Comparison of ENCODE assay signal across 11 mouse cellular contexts in genomic region chr16:33903664-33904441, GRCm38 (mm10).
DNase-seq lines count a peak whose midpoint lies in the region; ATAC-seq and TF ChIP-seq lines count a peak whose summit lies in the region.
"Had no signal": no experiment of that assay in that cellular context is flagged by ENCODE, and none has a peak within 500 bp of the region (broad histone marks: within the 10 kb centered on the region; RNA-seq: fewer than 3 reads in every experiment).

No protein-coding gene starts in this region.

- no peak overlapping the region for H3K4me3 ChIP-seq in forebrain, postnatal 0 days (ENCODE audit: low read depth, low read length)
- H3K4me3 ChIP-seq in forebrain, embryonic 15.5 days: no peak overlapping the region
- no peak overlapping the region for H3K4me3 ChIP-seq in lung, embryonic 15.5 days
- no peak overlapping the region for H3K4me3 ChIP-seq in lung, postnatal 0 days (ENCODE audit: low read depth, low read length)
- no peak overlapping the region for H3K4me3 ChIP-seq in embryonic facial prominence, embryonic 12.5 days
- no peak overlapping the region for H3K4me3 ChIP-seq in neural tube, embryonic 12.5 days
- H3K4me3 ChIP-seq: left cerebral cortex, adult 2 months had no signal

- TF ChIP-seq EP300 in lung, postnatal 0 days (IDR thresholded peaks at IDR 0.05): no peak

- H3K9ac ChIP-seq in forebrain, postnatal 0 days: no peak overlapping the region
- H3K9ac ChIP-seq in forebrain, embryonic 15.5 days (replicated peaks): no peak overlapping the region
- H3K9ac ChIP-seq in lung, embryonic 15.5 days: no peak overlapping the region
- no peak overlapping the region for H3K9ac ChIP-seq in lung, postnatal 0 days (replicated peaks; ENCODE audit: low read depth)
- H3K9ac ChIP-seq in embryonic facial prominence, embryonic 12.5 days: no peak overlapping the region
- no peak overlapping the region for H3K9ac ChIP-seq in neural tube, embryonic 12.5 days

- H3K9me3 ChIP-seq in forebrain, postnatal 0 days (ENCODE audit: low read length): no peaks in the 10 kb centered on the region
- no peaks in the 10 kb centered on the region for H3K9me3 ChIP-seq in forebrain, embryonic 15.5 days
- no peaks in the 10 kb centered on the region for H3K9me3 ChIP-seq in lung, embryonic 15.5 days
- no peaks in the 10 kb centered on the region for H3K9me3 ChIP-seq in lung, postnatal 0 days (ENCODE audit: low read length)
- no peaks in the 10 kb centered on the region for H3K9me3 ChIP-seq in embryonic facial prominence, embryonic 12.5 days
- H3K9me3 ChIP-seq in neural tube, embryonic 12.5 days: no peaks in the 10 kb centered on the region

- peak; percentile 72 for ATAC-seq in forebrain, postnatal 0 days
- no peak for ATAC-seq in forebrain, embryonic 15.5 days (replicated peaks)
- peak; percentile 72; the same call in 1 of the 2 replicates for ATAC-seq in lung, embryonic 15.5 days (ENCODE audit: borderline replicate concordance, extremely low read depth, low FRiP score, low TSS enrichment)
- ATAC-seq in lung, postnatal 0 days: no peak
- ATAC-seq in embryonic facial prominence, embryonic 12.5 days (ENCODE audit: insufficient number of reproducible peaks, insufficient read depth, low FRiP score, low TSS enrichment): peak; percentile 86
- no peak for ATAC-seq in neural tube, embryonic 12.5 days (ENCODE audit: low FRiP score, low read depth)
- ATAC-seq: intestine, embryonic 16.5 days had no signal

- H3K27ac ChIP-seq in forebrain, postnatal 0 days (ENCODE audit: low read depth, low read length): no peak overlapping the region
- no peak overlapping the region for H3K27ac ChIP-seq in forebrain, embryonic 15.5 days (replicated peaks)
- peak overlapping the region; percentile 38 for H3K27ac ChIP-seq in lung, embryonic 15.5 days
- H3K27ac ChIP-seq in lung, postnatal 0 days (ENCODE audit: low read length): no peak overlapping the region
- peak overlapping the region; percentile 85 for H3K27ac ChIP-seq in embryonic facial prominence, embryonic 12.5 days
- no peak overlapping the region for H3K27ac ChIP-seq in neural tube, embryonic 12.5 days
- H3K27ac ChIP-seq: left cerebral cortex, adult 2 months had no signal

- 0 out of 2 replicates have a peak, but pooled peaks cover 4% of the 10 kb centered on the region for H3K4me1 ChIP-seq in forebrain, postnatal 0 days (ENCODE audit: insufficient read depth)
- H3K4me1 ChIP-seq in forebrain, embryonic 15.5 days: peaks cover 6% of the 10 kb centered on the region; the same call in 1 of the 2 replicates
- H3K4me1 ChIP-seq in lung, embryonic 15.5 days: peaks cover 17% of the 10 kb centered on the region
- no peaks in the 10 kb centered on the region for H3K4me1 ChIP-seq in lung, postnatal 0 days (ENCODE audit: insufficient read depth, low read depth, low read length)
- peaks cover 25% of the 10 kb centered on the region for H3K4me1 ChIP-seq in embryonic facial prominence, embryonic 12.5 days
- peaks cover 23% of the 10 kb centered on the region for H3K4me1 ChIP-seq in neural tube, embryonic 12.5 days

- no peak overlapping the region for H3K4me2 ChIP-seq in forebrain, postnatal 0 days (ENCODE audit: low read depth)
- no peak overlapping the region for H3K4me2 ChIP-seq in forebrain, embryonic 15.5 days (replicated peaks)
- no peak overlapping the region for H3K4me2 ChIP-seq in lung, embryonic 15.5 days
- no peak overlapping the region for H3K4me2 ChIP-seq in lung, postnatal 0 days (replicated peaks; ENCODE audit: low read depth, low read length)
- H3K4me2 ChIP-seq in embryonic facial prominence, embryonic 12.5 days (replicated peaks): peak overlapping the region; percentile 15
- H3K4me2 ChIP-seq in neural tube, embryonic 12.5 days (replicated peaks): 0 out of 2 replicates have a peak overlapping the region, but pooled peaks have one; percentile 0

- no peaks in the 10 kb centered on the region for H3K27me3 ChIP-seq in forebrain, postnatal 0 days (ENCODE audit: insufficient read depth, low read length)
- no peaks in the 10 kb centered on the region for H3K27me3 ChIP-seq in forebrain, embryonic 15.5 days
- H3K27me3 ChIP-seq in lung, embryonic 15.5 days: no peaks in the 10 kb centered on the region
- no peaks in the 10 kb centered on the region for H3K27me3 ChIP-seq in lung, postnatal 0 days (replicated peaks; ENCODE audit: insufficient read depth, low read length)
- no peaks in the 10 kb centered on the region for H3K27me3 ChIP-seq in embryonic facial prominence, embryonic 12.5 days
- no peaks in the 10 kb centered on the region for H3K27me3 ChIP-seq in neural tube, embryonic 12.5 days (replicated peaks)

- WGBS in forebrain, postnatal 0 days: 65% methylated on average over 11 of the region's 11 CpGs
- 71% methylated on average over 11 of the region's 11 CpGs for WGBS in forebrain, embryonic 15.5 days
- WGBS in lung, embryonic 15.5 days: 38% methylated on average over 11 of the region's 11 CpGs
- WGBS in lung, postnatal 0 days: 37% methylated on average over 11 of the region's 11 CpGs
- WGBS in embryonic facial prominence, embryonic 12.5 days: 28% methylated on average over 11 of the region's 11 CpGs
- WGBS in neural tube, embryonic 12.5 days: 45% methylated on average over 11 of the region's 11 CpGs

- no peak for TF ChIP-seq CTCF in forebrain, postnatal 0 days (IDR thresholded peaks at IDR 0.05; ENCODE audit: low read depth)
- no peak for TF ChIP-seq CTCF in lung, postnatal 0 days (IDR thresholded peaks at IDR 0.05)

- peak; percentile 50 for DNase-seq in forebrain, postnatal 0 days
- no peak for DNase-seq in lung, postnatal 0 days (ENCODE audit: low spot score)
- no peak for DNase-seq in left cerebral cortex, adult 18-20 months (ENCODE audit: low spot score in 2 of 2)
- DNase-seq in ovary, adult 18-20 months (ENCODE audit: low spot score): no peak
- DNase-seq: cerebellum, adult 18-20 months had no signal

- no peaks in the 10 kb centered on the region for H3K36me3 ChIP-seq in forebrain, postnatal 0 days (ENCODE audit: insufficient read depth)
- H3K36me3 ChIP-seq in forebrain, embryonic 15.5 days: no peaks in the 10 kb centered on the region
- H3K36me3 ChIP-seq in lung, embryonic 15.5 days: peaks cover 4% of the 10 kb centered on the region; the same call in 1 of the 2 replicates
- H3K36me3 ChIP-seq in lung, postnatal 0 days (ENCODE audit: insufficient read depth, low read length): peaks cover 3% of the 10 kb centered on the region; the same call in 1 of the 2 replicates
- peaks cover 32% of the 10 kb centered on the region for H3K36me3 ChIP-seq in embryonic facial prominence, embryonic 12.5 days
- no peaks in the 10 kb centered on the region for H3K36me3 ChIP-seq in neural tube, embryonic 12.5 days

Comparison
In these comparisons a context has a peak if more than half of its experiments do, and no peak if none do; other contexts are left out.
1. ATAC-seq: peak in forebrain, postnatal 0 days (single experiment), lung, embryonic 15.5 days (single experiment) and embryonic facial prominence, embryonic 12.5 days (single experiment); none in forebrain, embryonic 15.5 days (single experiment), lung, postnatal 0 days (single experiment) and neural tube, embryonic 12.5 days (single experiment).
2. H3K27ac ChIP-seq: peak in lung, embryonic 15.5 days (single experiment) and embryonic facial prominence, embryonic 12.5 days (single experiment); none in forebrain, postnatal 0 days (single experiment), forebrain, embryonic 15.5 days (single experiment), lung, postnatal 0 days (single experiment) and neural tube, embryonic 12.5 days (single experiment).
3. H3K4me2 ChIP-seq: peak in embryonic facial prominence, embryonic 12.5 days (single experiment) and neural tube, embryonic 12.5 days (single experiment); none in forebrain, postnatal 0 days (single experiment), forebrain, embryonic 15.5 days (single experiment), lung, embryonic 15.5 days (single experiment) and lung, postnatal 0 days (single experiment).